Mouse (Mus musculus) brain, embryonic 14.5 days (tissue): Measurements from ENCODE around the gene Zfp526.
A peak's percentile ranks its signal among the peaks of the same experiment; 100 is the strongest.

Experiments used
- CTCF ChIP-seq: fragments of 200-500 bp; IDR thresholded peaks from 2 replicates; pipeline ENCODE4 v1.5.1; 2012; ENCODE audit warnings: inconsistent platforms, mild to moderate bottlenecking, moderate library complexity, borderline replicate concordance; ENCODE audit not compliant: insufficient read depth, insufficient read length; ENCODE audit errors: extremely low read depth
- POLR2A ChIP-seq: fragments of 200-500 bp; IDR thresholded peaks from 2 replicates; pipeline ENCODE4 v1.6.1; 2012; ENCODE audit warnings: mild to moderate bottlenecking, inconsistent platforms, borderline replicate concordance; ENCODE audit not compliant: poor library complexity, insufficient read depth, insufficient read length, severe bottlenecking; ENCODE audit errors: extremely low read depth

- peak; percentile 65 for TF ChIP-seq POLR2A
- TF ChIP-seq CTCF: no peak
Observed at GRCm38 (mm10) chr7:25178787-25179605, 42.2 kb upstream of the Zfp526 start.
